Mouse (Mus musculus): ENCODE data around the gene Slc7a6. TPM values are rescaled to one million over a fixed set of nuclear protein-coding genes. Genes with fewer than 3 reads are reported as not detected.

Slc7a6 gene
- polyA plus RNA-seq (2012; ENCODE audit: insufficient read depth, low replicate concordance), result 3.1 and 3.6 TPM in 2 replicates

DNA sequence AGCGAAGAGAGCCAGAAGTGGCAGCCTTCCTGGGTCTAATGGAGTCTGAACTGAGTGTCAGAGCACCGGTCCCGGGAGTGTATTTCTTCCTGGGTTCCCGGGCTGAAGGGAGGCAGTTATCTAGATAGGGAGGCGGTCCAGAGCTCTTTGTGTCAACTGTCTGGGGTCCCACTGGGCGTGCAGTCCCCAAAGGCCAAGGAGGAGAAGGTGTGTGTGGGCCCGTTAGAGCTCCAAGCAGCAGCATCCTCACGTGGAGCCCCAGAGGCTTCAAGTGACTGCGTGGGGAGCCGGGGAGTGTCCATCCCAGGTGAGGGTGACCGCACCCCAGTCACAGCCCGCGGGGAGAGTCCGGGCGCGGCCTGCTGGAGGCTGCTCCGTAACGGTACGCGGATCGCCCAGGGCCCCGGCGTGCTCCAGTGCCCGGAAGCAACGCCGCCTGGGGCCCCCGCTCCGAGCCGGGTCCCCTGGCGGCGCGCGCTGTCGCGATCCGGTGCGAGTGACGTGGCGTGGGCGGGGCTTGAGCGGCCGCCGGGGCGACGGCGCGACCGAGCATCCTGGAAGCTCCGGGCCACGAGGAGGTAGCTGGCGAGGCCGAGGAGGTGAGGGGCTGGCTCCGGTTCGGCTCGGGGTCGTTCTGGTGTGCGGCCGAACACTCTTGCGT is at the start of gene Slc7a6:
Slc7a6 (plus strand) TSS at position 502 of the 661 bp plus-strand sequence.
- H3K27me3 ChIP-seq (replicated peaks), result no peaks in the 10 kb centered on the region
- peaks cover 47% of the 10 kb centered on the region for H3K4me1 ChIP-seq
- peaks cover 30% of the 10 kb centered on the region for H3K36me3 ChIP-seq (replicated peaks; ENCODE audit: low read length)
- H3K4me3 ChIP-seq (replicated peaks), result peak within 1 kb of the TSS; percentile 99
- no peaks in the 10 kb centered on the region for H3K9me3 ChIP-seq
- TF ChIP-seq FLI1 (IDR thresholded peaks at IDR 0.05; ENCODE audit: low read length), result no peak
- no peak for TF ChIP-seq GATA1 (IDR thresholded peaks at IDR 0.05; ENCODE audit: borderline replicate concordance, low read length)

DNA sequence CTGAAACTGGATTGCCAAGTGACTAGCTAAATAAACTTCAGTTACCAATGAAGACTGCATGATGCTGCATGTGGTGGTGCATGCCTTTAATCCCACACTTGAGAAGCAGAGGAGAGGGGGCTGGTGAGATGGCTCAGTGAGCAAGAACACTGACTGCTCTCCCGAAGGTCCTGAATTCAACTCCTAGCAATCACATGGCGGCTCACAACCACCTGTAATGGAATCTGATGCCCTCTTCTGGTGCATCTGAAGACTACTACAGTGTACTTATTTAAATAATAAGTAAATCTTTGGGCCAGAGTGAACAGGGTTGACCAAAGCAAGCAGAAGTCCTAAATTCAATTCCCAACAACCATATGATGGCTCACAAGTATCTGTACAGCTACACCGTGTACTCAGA is 45.2 kb upstream of the Slc7a6 start:
- peaks cover 65% of the 10 kb centered on the region for H3K36me3 ChIP-seq (replicated peaks; ENCODE audit: low read length)
- peaks cover 30% of the 10 kb centered on the region for H3K4me1 ChIP-seq
- no peak for TF ChIP-seq GATA1 (IDR thresholded peaks at IDR 0.05; ENCODE audit: borderline replicate concordance, low read length)
- TF ChIP-seq FLI1 (IDR thresholded peaks at IDR 0.05; ENCODE audit: low read length), result no peak
- no peaks in the 10 kb centered on the region for H3K9me3 ChIP-seq
- no peak overlapping the region for H3K4me3 ChIP-seq (replicated peaks)
- H3K27me3 ChIP-seq (replicated peaks), result no peaks in the 10 kb centered on the region

DNA sequence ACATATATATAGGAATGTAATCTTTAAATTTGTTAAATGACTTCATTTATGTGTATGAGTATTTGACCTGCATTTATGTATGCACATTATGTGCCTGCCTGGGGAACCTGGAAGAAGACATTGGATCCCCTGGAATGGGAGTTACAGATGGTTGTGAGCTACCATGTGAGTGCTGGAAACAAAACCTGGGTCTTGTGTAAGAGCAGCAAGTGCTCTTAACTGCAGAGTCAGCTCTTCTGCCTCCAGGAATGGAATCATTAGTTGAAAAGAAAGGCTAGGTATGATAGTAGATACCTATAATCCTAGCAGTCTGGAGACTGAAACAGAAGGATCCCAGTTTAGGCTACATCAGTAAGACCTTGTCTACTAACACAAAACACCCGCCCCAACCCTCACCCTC is 42.6 kb upstream of the Slc7a6 start:
- TF ChIP-seq GATA1 (IDR thresholded peaks at IDR 0.05; ENCODE audit: borderline replicate concordance, low read length) (no peak), FLI1 (IDR thresholded peaks at IDR 0.05; ENCODE audit: low read length) (no peak)
- no peak overlapping the region for H3K4me3 ChIP-seq (replicated peaks)
- H3K36me3 ChIP-seq (replicated peaks; ENCODE audit: low read length), result peaks cover 69% of the 10 kb centered on the region
- H3K27me3 ChIP-seq (replicated peaks), result no peaks in the 10 kb centered on the region
- no peaks in the 10 kb centered on the region for H3K9me3 ChIP-seq
- peaks cover 50% of the 10 kb centered on the region for H3K4me1 ChIP-seq

DNA sequence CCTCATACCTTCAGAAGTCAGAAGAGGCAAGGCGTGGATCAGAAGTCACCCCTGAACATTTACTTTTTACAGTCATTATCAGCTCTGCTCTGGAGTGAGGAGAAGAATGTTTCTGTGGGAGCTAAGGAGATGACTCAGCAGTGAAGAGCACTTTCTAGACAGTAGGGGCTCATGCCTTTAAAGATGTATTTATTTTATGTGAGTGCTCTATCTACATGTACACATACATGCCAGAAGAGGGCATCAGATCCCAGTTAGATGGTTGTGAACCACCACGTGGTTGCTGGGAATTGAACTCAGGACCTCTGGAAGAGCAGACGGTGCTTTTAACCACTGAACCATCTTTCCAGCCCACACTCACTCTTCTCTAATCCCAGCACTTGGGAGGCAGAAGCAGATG is 41.6 kb upstream of the Slc7a6 start:
- no peak for TF ChIP-seq GATA1 (IDR thresholded peaks at IDR 0.05; ENCODE audit: borderline replicate concordance, low read length)
- no peak for TF ChIP-seq FLI1 (IDR thresholded peaks at IDR 0.05; ENCODE audit: low read length)
- H3K4me3 ChIP-seq (replicated peaks), result no peak overlapping the region
- peaks cover 71% of the 10 kb centered on the region for H3K36me3 ChIP-seq (replicated peaks; ENCODE audit: low read length)
- no peaks in the 10 kb centered on the region for H3K27me3 ChIP-seq (replicated peaks)
- peaks cover 60% of the 10 kb centered on the region for H3K4me1 ChIP-seq
- H3K9me3 ChIP-seq, result no peaks in the 10 kb centered on the region

DNA sequence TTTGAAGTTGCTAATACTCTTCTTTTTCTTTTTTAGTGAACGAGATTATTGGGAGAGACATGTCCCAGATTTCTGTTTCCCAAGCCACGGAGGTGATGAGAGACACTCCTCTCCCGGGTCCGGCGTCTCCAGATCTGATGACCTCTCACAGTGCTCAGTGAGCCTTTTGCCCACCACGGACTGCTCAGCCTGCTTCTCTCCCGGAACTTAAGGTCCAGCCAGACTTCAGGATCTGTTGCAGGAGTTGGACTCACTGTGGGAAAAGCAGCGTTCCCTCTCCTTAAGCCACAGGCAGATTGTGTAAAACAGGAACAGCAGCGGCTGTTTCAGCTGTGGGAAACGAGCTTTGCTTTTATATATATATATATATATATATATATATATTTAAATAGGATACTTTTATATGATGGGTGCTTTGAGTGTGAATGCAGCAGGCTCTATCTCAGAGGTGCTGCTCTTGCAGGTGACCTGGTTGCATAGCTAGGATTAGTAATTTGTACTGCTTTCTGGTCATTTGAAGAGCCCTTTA is 40.7 kb upstream of the Slc7a6 start:
- Histone ChIP-seq H3K4me1 (peaks cover 69% of the 10 kb centered on the region), H3K36me3 (replicated peaks; ENCODE audit: low read length) (peaks cover 76% of the 10 kb centered on the region), H3K27me3 (replicated peaks) (no peaks in the 10 kb centered on the region), H3K4me3 (replicated peaks) (no peak overlapping the region), H3K9me3 (no peaks in the 10 kb centered on the region)
- TF ChIP-seq GATA1 (IDR thresholded peaks at IDR 0.05; ENCODE audit: borderline replicate concordance, low read length), result no peak
- TF ChIP-seq FLI1 (IDR thresholded peaks at IDR 0.05; ENCODE audit: low read length), result no peak

DNA sequence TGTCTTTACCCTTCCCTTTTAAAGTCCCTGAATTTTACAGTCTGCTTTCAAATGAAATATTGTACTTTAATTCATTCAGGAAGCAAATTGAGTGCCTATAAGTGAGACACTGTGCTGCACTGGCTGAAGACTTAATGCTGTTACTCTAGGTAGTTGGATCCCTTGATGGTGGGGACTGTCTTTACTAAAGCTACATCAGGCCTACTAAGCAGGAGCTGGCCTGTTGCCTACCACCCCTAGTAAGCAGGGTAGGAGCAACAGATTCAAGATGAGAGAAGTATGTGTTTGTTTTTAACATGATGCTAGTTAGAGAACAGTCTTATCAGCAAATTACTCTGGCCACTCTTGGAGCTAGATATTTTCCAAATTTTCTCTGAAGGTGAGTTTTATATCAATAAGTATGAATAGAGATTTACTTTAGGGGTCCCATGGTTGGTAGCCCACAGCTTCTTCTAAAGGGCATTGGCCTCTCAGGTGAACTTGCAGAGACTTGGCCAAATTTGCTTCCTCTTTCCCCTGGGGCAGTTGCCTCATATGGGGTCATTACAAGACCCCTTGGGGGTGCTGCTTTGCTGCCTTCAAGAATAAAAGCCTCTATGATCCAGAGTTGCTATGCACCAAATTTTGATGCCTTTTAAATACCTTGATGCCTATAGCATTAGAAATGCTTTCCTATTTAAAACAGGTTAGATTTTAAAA is 39.3 kb upstream of the Slc7a6 start:
- H3K36me3 ChIP-seq (replicated peaks; ENCODE audit: low read length), result peaks cover 76% of the 10 kb centered on the region
- TF ChIP-seq FLI1 (IDR thresholded peaks at IDR 0.05; ENCODE audit: low read length) (no peak), GATA1 (IDR thresholded peaks at IDR 0.05; ENCODE audit: borderline replicate concordance, low read length) (no peak)
- no peak overlapping the region for H3K4me3 ChIP-seq (replicated peaks)

DNA sequence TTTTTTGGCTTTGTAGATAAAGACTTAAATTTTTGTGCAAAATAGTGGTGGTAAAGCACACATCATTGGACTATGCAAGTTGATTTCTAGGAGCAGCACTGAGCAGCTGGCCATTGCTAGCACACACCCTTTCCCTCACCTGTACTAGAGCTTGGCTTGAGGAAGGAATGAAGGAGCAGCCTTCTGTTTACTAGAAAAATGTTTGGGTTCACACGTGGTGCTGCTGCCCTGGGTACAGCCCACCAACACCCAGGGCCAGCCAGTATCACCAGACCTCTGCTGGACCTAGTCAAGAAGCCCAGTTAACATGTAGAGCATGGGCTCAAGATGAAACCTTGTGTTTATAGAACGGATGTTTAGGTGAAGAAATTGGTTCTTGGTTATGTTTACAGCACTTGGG is 38.7 kb upstream of the Slc7a6 start:
- Histone ChIP-seq H3K4me3 (replicated peaks) (no peak overlapping the region), H3K36me3 (replicated peaks; ENCODE audit: low read length) (peaks cover 74% of the 10 kb centered on the region), H3K4me1 (peaks cover 79% of the 10 kb centered on the region), H3K27me3 (replicated peaks) (peaks cover 6% of the 10 kb centered on the region), H3K9me3 (no peaks in the 10 kb centered on the region)
- TF ChIP-seq FLI1 (IDR thresholded peaks at IDR 0.05; ENCODE audit: low read length) (no peak), GATA1 (IDR thresholded peaks at IDR 0.05; ENCODE audit: borderline replicate concordance, low read length) (no peak)

More for the DNA sequence above, 39.3 kb upstream of the Slc7a6 start:
- Histone ChIP-seq H3K4me1 (peaks cover 80% of the 10 kb centered on the region), H3K9me3 (no peaks in the 10 kb centered on the region), H3K27me3 (replicated peaks) (peaks cover 2% of the 10 kb centered on the region)

DNA sequence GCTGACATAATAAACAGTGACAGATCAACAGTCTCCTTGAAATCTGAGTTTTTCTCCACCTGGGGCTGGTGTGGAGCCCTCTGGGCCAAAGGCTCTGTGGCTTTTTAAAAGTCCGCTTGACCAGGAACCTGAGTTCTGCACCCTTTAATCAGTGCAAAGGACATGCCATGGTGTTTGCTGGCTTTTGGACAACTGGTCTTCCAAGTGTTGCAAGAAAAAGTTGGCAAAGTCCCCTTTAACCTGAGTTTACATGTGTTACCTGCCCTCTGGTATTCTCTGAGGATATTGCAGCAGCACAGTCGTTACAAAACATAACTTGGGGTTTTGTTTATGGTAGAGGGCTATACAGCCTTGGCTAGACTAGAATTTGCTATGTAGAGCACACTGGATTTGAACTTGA is 38.2 kb upstream of the Slc7a6 start:
- peaks cover 71% of the 10 kb centered on the region for H3K36me3 ChIP-seq (replicated peaks; ENCODE audit: low read length)

DNA sequence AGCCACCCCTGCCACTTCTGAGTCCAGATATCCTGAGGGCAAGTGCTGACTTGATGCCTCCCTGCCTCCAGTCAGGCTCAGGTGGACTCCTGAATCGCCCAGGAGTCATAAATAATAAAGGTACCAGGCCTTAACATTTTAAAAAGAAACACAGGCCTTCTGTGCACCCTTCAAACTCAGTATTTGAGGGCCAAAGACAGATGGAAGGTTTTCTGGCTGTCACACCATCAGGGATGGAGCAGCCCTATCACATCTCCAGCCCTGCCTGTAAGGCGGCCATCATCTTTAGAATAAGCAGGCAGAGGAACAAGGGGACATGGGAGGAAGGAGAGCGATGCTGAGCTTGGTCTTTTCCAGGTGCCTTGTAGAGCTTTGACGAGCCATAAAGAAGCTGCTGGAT is 37.6 kb upstream of the Slc7a6 start:
- Histone ChIP-seq H3K27me3 (replicated peaks) (peaks cover 16% of the 10 kb centered on the region), H3K36me3 (replicated peaks; ENCODE audit: low read length) (peaks cover 70% of the 10 kb centered on the region), H3K4me1 (peaks cover 81% of the 10 kb centered on the region), H3K4me3 (replicated peaks) (no peak overlapping the region), H3K9me3 (no peaks in the 10 kb centered on the region)
- TF ChIP-seq FLI1 (IDR thresholded peaks at IDR 0.05; ENCODE audit: low read length), result no peak

More for the DNA sequence above, 38.2 kb upstream of the Slc7a6 start:
- Histone ChIP-seq H3K9me3 (no peaks in the 10 kb centered on the region), H3K4me1 (peaks cover 81% of the 10 kb centered on the region), H3K4me3 (replicated peaks) (no peak overlapping the region), H3K27me3 (replicated peaks) (peaks cover 11% of the 10 kb centered on the region)
- TF ChIP-seq GATA1 (IDR thresholded peaks at IDR 0.05; ENCODE audit: borderline replicate concordance, low read length), result no peak
- no peak for TF ChIP-seq FLI1 (IDR thresholded peaks at IDR 0.05; ENCODE audit: low read length)
